Comparison of ENCODE assay signal across 16 mouse cellular contexts in genomic region chr1:83276637-83277036, GRCm38 (mm10).
DNase-seq lines count a peak whose midpoint lies in the region; ATAC-seq and TF ChIP-seq lines count a peak whose summit lies in the region.
"Had no signal": no experiment of that assay in that cellular context is flagged by ENCODE, and none has a peak within 500 bp of the region (broad histone marks: within the 10 kb centered on the region; RNA-seq: fewer than 3 reads in every experiment).

No protein-coding gene starts in this region.

- DNase-seq in hindbrain, postnatal 0 days (ENCODE audit: low spot score) = peak; percentile 7
- no peak for DNase-seq in hindbrain, embryonic 11.5 days (ENCODE audit: low spot score)
- no peak for DNase-seq in midbrain, embryonic 11.5 days (ENCODE audit: low spot score, missing footprints)
- no peak for DNase-seq in midbrain, postnatal 0 days (ENCODE audit: low spot score)
- no peak for DNase-seq in thymus, postnatal 14 days
- DNase-seq: adrenal gland, adult 8-10 months; kidney, adult 8-10 months; kidney, postnatal 10 days; lung, embryonic 14.5 days had no signal

- no peaks in the 10 kb centered on the region for H3K27me3 ChIP-seq in forebrain, embryonic 15.5 days
- no peaks in the 10 kb centered on the region for H3K27me3 ChIP-seq in forebrain, embryonic 12.5 days
- H3K27me3 ChIP-seq in hindbrain, postnatal 0 days (ENCODE audit: insufficient read depth, low read length) = no peaks in the 10 kb centered on the region
- H3K27me3 ChIP-seq in hindbrain, embryonic 11.5 days (ENCODE audit: control insufficient read depth, insufficient read depth, low read length) = no peaks in the 10 kb centered on the region
- no peaks in the 10 kb centered on the region for H3K27me3 ChIP-seq in midbrain, embryonic 16.5 days (ENCODE audit: control insufficient read depth, insufficient read depth, low read depth, low read length)
- H3K27me3 ChIP-seq in midbrain, embryonic 11.5 days (ENCODE audit: control insufficient read depth, insufficient read depth, low read length) = no peaks in the 10 kb centered on the region
- H3K27me3 ChIP-seq in midbrain, postnatal 0 days (ENCODE audit: insufficient read depth, low read length) = no peaks in the 10 kb centered on the region

- no peaks in the 10 kb centered on the region for H3K9me3 ChIP-seq in forebrain, embryonic 15.5 days
- H3K9me3 ChIP-seq in forebrain, embryonic 12.5 days = no peaks in the 10 kb centered on the region
- H3K9me3 ChIP-seq in hindbrain, postnatal 0 days (ENCODE audit: low read length) = no peaks in the 10 kb centered on the region
- no peaks in the 10 kb centered on the region for H3K9me3 ChIP-seq in hindbrain, embryonic 11.5 days (ENCODE audit: control insufficient read depth, low read length)
- H3K9me3 ChIP-seq in midbrain, embryonic 16.5 days (replicated peaks; ENCODE audit: control insufficient read depth, low read length, poor library complexity, severe bottlenecking) = no peaks in the 10 kb centered on the region
- H3K9me3 ChIP-seq in midbrain, embryonic 11.5 days (ENCODE audit: control insufficient read depth, low read length) = no peaks in the 10 kb centered on the region
- H3K9me3 ChIP-seq in midbrain, postnatal 0 days (ENCODE audit: low read length) = no peaks in the 10 kb centered on the region
- H3K9me3 ChIP-seq: embryonic facial prominence, embryonic 10.5 days had no signal

- WGBS in forebrain, embryonic 15.5 days = 83% methylated on average over 9 of the region's 9 CpGs
- WGBS in forebrain, embryonic 12.5 days = 93% methylated on average over 9 of the region's 9 CpGs
- 68% methylated on average over 9 of the region's 9 CpGs for WGBS in hindbrain, postnatal 0 days
- 86% methylated on average over 9 of the region's 9 CpGs for WGBS in hindbrain, embryonic 11.5 days
- WGBS in midbrain, embryonic 16.5 days = 92% methylated on average over 9 of the region's 9 CpGs
- WGBS in midbrain, embryonic 11.5 days = 92% methylated on average over 9 of the region's 9 CpGs
- WGBS in midbrain, postnatal 0 days = 88% methylated on average over 9 of the region's 9 CpGs

- no peak for TF ChIP-seq CTCF in hindbrain, postnatal 0 days (IDR thresholded peaks at IDR 0.05; ENCODE audit: low read depth)
- TF ChIP-seq CTCF in midbrain, postnatal 0 days (IDR thresholded peaks at IDR 0.05) = no peak

- H3K4me2 ChIP-seq in forebrain, embryonic 15.5 days (replicated peaks) = 0 out of 2 replicates have a peak overlapping the region, but pooled peaks have one; percentile 2
- no peak overlapping the region for H3K4me2 ChIP-seq in forebrain, embryonic 12.5 days
- H3K4me2 ChIP-seq in hindbrain, postnatal 0 days (ENCODE audit: low read depth, low read length) = 0 out of 2 replicates have a peak overlapping the region, but pooled peaks have one; percentile 6
- no peak overlapping the region for H3K4me2 ChIP-seq in hindbrain, embryonic 11.5 days (replicated peaks; ENCODE audit: low read depth, low read length)
- no peak overlapping the region for H3K4me2 ChIP-seq in midbrain, embryonic 16.5 days (ENCODE audit: low read length)
- H3K4me2 ChIP-seq in midbrain, embryonic 11.5 days = no peak overlapping the region
- no peak overlapping the region for H3K4me2 ChIP-seq in midbrain, postnatal 0 days (ENCODE audit: low read depth, low read length, poor library complexity, severe bottlenecking)
- H3K4me2 ChIP-seq: lung, embryonic 14.5 days had no signal

- peak overlapping the region; percentile 79 for H3K27ac ChIP-seq in forebrain, embryonic 15.5 days (replicated peaks)
- H3K27ac ChIP-seq in forebrain, embryonic 12.5 days = no peak overlapping the region
- H3K27ac ChIP-seq in hindbrain, postnatal 0 days = peak overlapping the region; percentile 54
- no peak overlapping the region for H3K27ac ChIP-seq in hindbrain, embryonic 11.5 days (ENCODE audit: low read depth, low read length)
- peak overlapping the region; percentile 23; the same call in 1 of the 2 replicates for H3K27ac ChIP-seq in midbrain, embryonic 16.5 days (ENCODE audit: low read length)
- no peak overlapping the region for H3K27ac ChIP-seq in midbrain, embryonic 11.5 days (ENCODE audit: low read depth, low read length)
- peak overlapping the region; percentile 28; the same call in 1 of the 2 replicates for H3K27ac ChIP-seq in midbrain, postnatal 0 days (ENCODE audit: low read depth, low read length)
- H3K27ac ChIP-seq: embryonic facial prominence, embryonic 10.5 days; liver, embryonic 14.5 days; stomach, postnatal 0 days had no signal

- no peak overlapping the region for H3K4me3 ChIP-seq in forebrain, embryonic 15.5 days
- no peak overlapping the region for H3K4me3 ChIP-seq in forebrain, embryonic 12.5 days (replicated peaks)
- H3K4me3 ChIP-seq in hindbrain, postnatal 0 days (ENCODE audit: low read length) = no peak overlapping the region
- no peak overlapping the region for H3K4me3 ChIP-seq in hindbrain, embryonic 11.5 days (ENCODE audit: low read depth, low read length)
- no peak overlapping the region for H3K4me3 ChIP-seq in midbrain, embryonic 16.5 days (ENCODE audit: low read depth, low read length)
- no peak overlapping the region for H3K4me3 ChIP-seq in midbrain, embryonic 11.5 days (ENCODE audit: low read depth, low read length)
- H3K4me3 ChIP-seq in midbrain, postnatal 0 days (ENCODE audit: low read depth, low read length) = no peak overlapping the region
- H3K4me3 ChIP-seq: embryonic facial prominence, embryonic 10.5 days had no signal

- peak; percentile 62 for ATAC-seq in forebrain, embryonic 15.5 days (replicated peaks)
- ATAC-seq in forebrain, embryonic 12.5 days (ENCODE audit: low FRiP score) = no peak
- peak; percentile 44 for ATAC-seq in hindbrain, postnatal 0 days
- no peak for ATAC-seq in hindbrain, embryonic 11.5 days (ENCODE audit: low FRiP score)
- 0 out of 2 replicates have a peak, but pooled peaks have one; percentile 38 for ATAC-seq in midbrain, embryonic 16.5 days
- no peak for ATAC-seq in midbrain, embryonic 11.5 days (ENCODE audit: low FRiP score)
- peak; percentile 38; the same call in 1 of the 2 replicates for ATAC-seq in midbrain, postnatal 0 days (ENCODE audit: low FRiP score)
- ATAC-seq: activated CD4-positive, CD25-positive, alpha-beta regulatory T cell, adult 4 months had no signal

- no peaks in the 10 kb centered on the region for H3K36me3 ChIP-seq in forebrain, embryonic 15.5 days
- no peaks in the 10 kb centered on the region for H3K36me3 ChIP-seq in forebrain, embryonic 12.5 days (replicated peaks)
- no peaks in the 10 kb centered on the region for H3K36me3 ChIP-seq in hindbrain, postnatal 0 days (ENCODE audit: insufficient read depth, low read length)
- no peaks in the 10 kb centered on the region for H3K36me3 ChIP-seq in hindbrain, embryonic 11.5 days (ENCODE audit: control insufficient read depth, insufficient read depth, low read length)
- no peaks in the 10 kb centered on the region for H3K36me3 ChIP-seq in midbrain, embryonic 16.5 days (ENCODE audit: control insufficient read depth, insufficient read depth, low read length)
- no peaks in the 10 kb centered on the region for H3K36me3 ChIP-seq in midbrain, embryonic 11.5 days (ENCODE audit: control insufficient read depth, insufficient read depth, low read length)
- H3K36me3 ChIP-seq in midbrain, postnatal 0 days (ENCODE audit: insufficient read depth, low read length) = no peaks in the 10 kb centered on the region
- H3K36me3 ChIP-seq: embryonic facial prominence, embryonic 10.5 days had no signal

- no peak overlapping the region for H3K9ac ChIP-seq in forebrain, embryonic 15.5 days (replicated peaks)
- no peak overlapping the region for H3K9ac ChIP-seq in forebrain, embryonic 12.5 days
- H3K9ac ChIP-seq in hindbrain, postnatal 0 days (replicated peaks; ENCODE audit: low read length) = no peak overlapping the region
- H3K9ac ChIP-seq in hindbrain, embryonic 11.5 days (ENCODE audit: low read depth, low read length) = no peak overlapping the region
- no peak overlapping the region for H3K9ac ChIP-seq in midbrain, embryonic 16.5 days (ENCODE audit: low read depth, low read length)
- H3K9ac ChIP-seq in midbrain, embryonic 11.5 days (ENCODE audit: low read length) = no peak overlapping the region
- no peak overlapping the region for H3K9ac ChIP-seq in midbrain, postnatal 0 days (replicated peaks; ENCODE audit: low read length, poor library complexity, severe bottlenecking)
- H3K9ac ChIP-seq: liver, embryonic 14.5 days; lung, embryonic 14.5 days had no signal

- peaks cover 6% of the 10 kb centered on the region; the same call in 1 of the 2 replicates for H3K4me1 ChIP-seq in forebrain, embryonic 15.5 days
- no peaks in the 10 kb centered on the region for H3K4me1 ChIP-seq in forebrain, embryonic 12.5 days
- H3K4me1 ChIP-seq in hindbrain, postnatal 0 days (ENCODE audit: insufficient read depth, low read length) = peaks cover 6% of the 10 kb centered on the region; the same call in 1 of the 2 replicates
- no peaks in the 10 kb centered on the region for H3K4me1 ChIP-seq in hindbrain, embryonic 11.5 days (replicated peaks; ENCODE audit: control insufficient read depth, insufficient read depth, low read length)
- no peaks in the 10 kb centered on the region for H3K4me1 ChIP-seq in midbrain, embryonic 16.5 days (ENCODE audit: control insufficient read depth, insufficient read depth, low read length)
- no peaks in the 10 kb centered on the region for H3K4me1 ChIP-seq in midbrain, embryonic 11.5 days (ENCODE audit: control insufficient read depth, insufficient read depth, low read length)
- H3K4me1 ChIP-seq in midbrain, postnatal 0 days (ENCODE audit: insufficient read depth, low read length) = no peaks in the 10 kb centered on the region

Comparison
In these comparisons a context has a peak if more than half of its experiments do, and no peak if none do; other contexts are left out.
1. ATAC-seq: peak in forebrain, embryonic 15.5 days (single experiment), hindbrain, postnatal 0 days (single experiment), midbrain, embryonic 16.5 days (single experiment) and midbrain, postnatal 0 days (single experiment); none in forebrain, embryonic 12.5 days (single experiment), hindbrain, embryonic 11.5 days (single experiment) and midbrain, embryonic 11.5 days (single experiment).
2. H3K27ac ChIP-seq: peak in forebrain, embryonic 15.5 days (single experiment), hindbrain, postnatal 0 days (single experiment), midbrain, embryonic 16.5 days (single experiment) and midbrain, postnatal 0 days (single experiment); none in forebrain, embryonic 12.5 days (single experiment), hindbrain, embryonic 11.5 days (single experiment) and midbrain, embryonic 11.5 days (single experiment).
3. H3K4me2 ChIP-seq: peak in forebrain, embryonic 15.5 days (single experiment) and hindbrain, postnatal 0 days (single experiment); none in forebrain, embryonic 12.5 days (single experiment), hindbrain, embryonic 11.5 days (single experiment), midbrain, embryonic 16.5 days (single experiment), midbrain, embryonic 11.5 days (single experiment) and midbrain, postnatal 0 days (single experiment).